Mouse (Mus musculus): ENCODE measurements around the gene Olfr47. TPM values are rescaled to one million over a fixed set of nuclear protein-coding genes. Genes with fewer than 3 reads are reported as not detected.
"Not testable (repeated sequence)": the region's sequence is repeated elsewhere in the genome, so short reads cannot be mapped to it uniquely, and the experiment has no call there.

Olfr47 gene
- not detected in 2 replicates for polyA plus RNA-seq (2016; fragmentation: Nextera tagmentation; extraction: Ambion mirVana)

- H3K9ac ChIP-seq; H3K9me3 ChIP-seq (replicated peaks); H3K36me3 ChIP-seq; H3K27ac ChIP-seq; H3K4me3 ChIP-seq; H3K4me1 ChIP-seq; H3K4me2 ChIP-seq (replicated peaks); H3K27me3 ChIP-seq; ATAC-seq (ENCODE audit: low FRiP score): not testable (repeated sequence)
- 79% methylated on average over 1 of the region's 1 CpGs for WGBS
Observed at GRCm38 (mm10) chr6:43231255-43231654, at the start of gene Olfr47. Gene Olfr47 (plus strand): TSS chr6:43231529.

DNA sequence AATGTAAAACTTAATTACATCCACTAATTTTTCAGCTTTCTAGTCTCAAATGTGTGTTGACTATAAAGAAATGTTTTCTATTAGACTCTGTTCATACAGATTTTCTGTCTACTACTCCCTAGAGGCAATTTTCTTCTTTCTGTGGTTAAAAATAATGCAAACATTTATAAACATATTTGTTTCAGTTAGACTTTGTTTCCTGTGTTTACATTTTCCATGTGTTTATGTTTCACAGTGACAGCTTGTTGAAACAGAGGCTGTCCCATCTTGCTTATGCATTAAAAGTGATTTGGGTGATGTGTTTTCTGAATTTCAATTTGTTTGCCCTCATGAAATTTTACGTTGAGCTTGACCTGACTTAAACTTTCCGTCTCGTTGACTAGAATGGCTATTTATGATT lies 40.3 kb upstream of the Olfr47 start:
- WGBS, result 86% methylated on average over 3 of the region's 3 CpGs
- H3K9me3 ChIP-seq (replicated peaks), result no peaks in the 10 kb centered on the region
- H3K4me3 ChIP-seq, result no peak overlapping the region
- no peaks in the 10 kb centered on the region for H3K27me3 ChIP-seq
- ATAC-seq (ENCODE audit: low FRiP score), result no peak
- no peak overlapping the region for H3K9ac ChIP-seq
- no peak overlapping the region for H3K27ac ChIP-seq
- no peak overlapping the region for H3K4me2 ChIP-seq (replicated peaks)
- no peaks in the 10 kb centered on the region for H3K4me1 ChIP-seq
- H3K36me3 ChIP-seq, result no peaks in the 10 kb centered on the region

DNA sequence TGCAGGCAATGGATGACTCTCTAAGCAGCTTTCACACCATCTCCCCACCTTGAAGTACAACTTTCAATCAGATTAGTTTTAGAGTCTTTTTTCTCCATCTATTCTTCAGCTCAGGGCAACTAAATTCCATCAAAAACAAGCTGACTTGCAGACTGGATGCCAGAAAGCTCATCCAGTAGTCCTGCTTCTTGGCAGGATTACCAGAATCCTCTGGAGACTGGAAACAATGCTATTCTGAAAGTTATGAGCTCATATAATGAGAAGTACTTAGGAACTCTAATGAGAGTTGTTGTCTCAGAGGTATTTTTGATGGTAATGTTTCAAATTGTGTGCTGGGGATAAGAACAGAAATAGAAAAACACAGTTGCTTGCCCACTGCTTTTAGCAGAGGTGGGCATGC lies 34.5 kb upstream of the Olfr47 start, which contains the start of gene Olfr435:
TSS of gene Olfr435 (plus strand) at position 366 of the 400 bp plus-strand sequence.
- Histone ChIP-seq H3K9me3 (replicated peaks) (no peaks in the 10 kb centered on the region), H3K36me3 (no peaks in the 10 kb centered on the region), H3K4me3 (no peak within 1 kb of the TSS), H3K4me2 (replicated peaks) (no peak within 1 kb of the TSS), H3K27me3 (no peaks in the 10 kb centered on the region), H3K4me1 (no peaks in the 10 kb centered on the region), H3K27ac (no peak within 1 kb of the TSS), H3K9ac (no peak within 1 kb of the TSS)
- no peak for ATAC-seq (ENCODE audit: low FRiP score)

DNA sequence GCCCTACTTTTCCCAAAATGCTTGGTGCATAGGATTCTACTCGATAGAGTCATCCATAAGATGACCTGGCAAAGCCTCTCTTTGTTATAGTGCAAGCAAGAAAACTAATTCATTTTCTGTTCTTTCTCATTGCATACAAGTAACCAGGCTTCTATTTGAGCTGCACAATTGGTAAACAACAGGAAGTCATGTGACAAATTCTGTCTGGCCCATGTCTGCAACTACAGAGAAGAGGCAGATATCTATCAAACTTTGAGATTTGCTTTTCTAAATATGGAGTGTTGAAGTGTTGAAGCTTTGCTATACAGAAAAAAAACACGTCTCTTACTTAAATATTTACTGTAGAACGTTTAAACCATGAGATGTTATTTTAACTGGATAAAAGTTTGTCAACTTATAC lies 33.2 kb upstream of the Olfr47 start:
- no peak for ATAC-seq (ENCODE audit: low FRiP score)
- Histone ChIP-seq H3K4me2 (replicated peaks) (no peak overlapping the region), H3K4me1 (no peaks in the 10 kb centered on the region), H3K27ac (no peak overlapping the region), H3K4me3 (no peak overlapping the region), H3K27me3 (no peaks in the 10 kb centered on the region), H3K36me3 (no peaks in the 10 kb centered on the region), H3K9me3 (replicated peaks) (no peaks in the 10 kb centered on the region), H3K9ac (no peak overlapping the region)
- 86% methylated on average over 3 of the region's 3 CpGs for WGBS

DNA sequence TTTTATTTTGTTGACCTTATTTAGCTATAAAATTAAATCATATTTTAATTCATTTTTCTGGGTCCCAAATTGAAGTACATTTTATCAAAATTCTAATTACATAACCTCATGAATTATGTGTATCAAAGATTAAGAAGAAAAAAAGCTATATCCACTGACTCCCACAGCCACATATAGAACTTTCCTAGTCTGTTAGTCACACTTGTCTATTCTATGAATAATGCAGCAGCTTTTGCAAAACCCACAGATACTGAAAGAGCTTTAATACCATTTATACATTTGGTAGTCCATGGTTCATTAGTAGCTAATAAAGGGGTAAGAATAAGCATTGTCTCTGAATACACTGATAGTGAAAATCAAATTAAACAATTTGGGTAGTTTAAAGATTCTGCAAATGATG lies 28.5 kb upstream of the Olfr47 start:
- no peak overlapping the region for H3K4me2 ChIP-seq (replicated peaks)
- no peak overlapping the region for H3K4me3 ChIP-seq
- no peak overlapping the region for H3K27ac ChIP-seq
- H3K9me3 ChIP-seq (replicated peaks), result no peaks in the 10 kb centered on the region
- no peaks in the 10 kb centered on the region for H3K27me3 ChIP-seq
- H3K9ac ChIP-seq, result no peak overlapping the region
- ATAC-seq (ENCODE audit: low FRiP score), result no peak
- H3K36me3 ChIP-seq, result no peaks in the 10 kb centered on the region
- H3K4me1 ChIP-seq, result no peaks in the 10 kb centered on the region

DNA sequence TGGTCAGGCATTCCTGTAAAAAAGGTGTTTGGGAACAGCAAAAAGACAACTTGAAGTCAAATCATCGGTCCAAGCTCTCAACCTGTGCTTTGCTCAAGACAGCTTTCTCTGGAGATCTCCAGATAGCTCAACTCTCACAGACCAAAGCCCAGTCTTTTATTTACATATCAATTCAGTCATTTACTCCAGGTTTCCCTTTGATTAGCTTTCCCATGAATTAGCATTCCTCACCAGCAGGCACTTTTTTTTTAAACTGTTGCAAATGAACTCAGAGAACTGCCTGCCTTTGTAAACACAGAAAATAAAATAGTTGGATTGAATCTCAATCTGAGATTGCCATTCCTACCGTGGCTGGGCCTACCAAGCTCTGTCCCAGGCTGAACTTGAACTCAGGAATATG lies 26.0 kb upstream of the Olfr47 start:
- Histone ChIP-seq H3K4me1 (no peaks in the 10 kb centered on the region), H3K9me3 (replicated peaks) (no peaks in the 10 kb centered on the region), H3K27ac (no peak overlapping the region), H3K27me3 (no peaks in the 10 kb centered on the region), H3K9ac (no peak overlapping the region), H3K4me3 (no peak overlapping the region), H3K4me2 (replicated peaks) (no peak overlapping the region), H3K36me3 (no peaks in the 10 kb centered on the region)
- ATAC-seq (ENCODE audit: low FRiP score), result no peak
- WGBS, result 21% methylated on average over 2 of the region's 2 CpGs

DNA sequence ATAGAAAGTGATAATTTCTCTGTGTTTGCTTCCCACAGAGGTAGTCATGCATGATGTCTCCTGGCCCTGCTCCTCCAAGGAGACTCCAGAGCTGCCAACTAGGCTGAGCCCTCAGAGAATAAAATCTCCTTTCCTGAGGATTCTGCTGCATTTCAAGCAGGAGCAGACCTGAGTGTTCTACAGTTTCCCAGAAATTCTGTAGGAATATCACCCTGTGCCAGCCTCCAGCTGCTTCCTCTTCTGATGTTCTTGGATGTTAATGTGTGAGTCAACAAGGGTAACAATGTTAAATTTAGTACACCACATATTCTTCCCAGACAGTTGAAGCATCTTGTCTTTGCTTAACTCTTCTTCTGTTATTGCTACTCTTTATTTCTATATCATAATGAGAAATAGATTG lies 18.5 kb upstream of the Olfr47 start, which contains the start of gene Olfr434:
TSS of gene Olfr434 (plus strand) at position 149 of the 400 bp plus-strand sequence.
- not testable (repeated sequence) for ATAC-seq (ENCODE audit: low FRiP score); H3K9ac ChIP-seq; H3K9me3 ChIP-seq (replicated peaks); H3K27ac ChIP-seq; H3K27me3 ChIP-seq; H3K4me1 ChIP-seq; H3K4me2 ChIP-seq (replicated peaks); H3K4me3 ChIP-seq; H3K36me3 ChIP-seq

DNA sequence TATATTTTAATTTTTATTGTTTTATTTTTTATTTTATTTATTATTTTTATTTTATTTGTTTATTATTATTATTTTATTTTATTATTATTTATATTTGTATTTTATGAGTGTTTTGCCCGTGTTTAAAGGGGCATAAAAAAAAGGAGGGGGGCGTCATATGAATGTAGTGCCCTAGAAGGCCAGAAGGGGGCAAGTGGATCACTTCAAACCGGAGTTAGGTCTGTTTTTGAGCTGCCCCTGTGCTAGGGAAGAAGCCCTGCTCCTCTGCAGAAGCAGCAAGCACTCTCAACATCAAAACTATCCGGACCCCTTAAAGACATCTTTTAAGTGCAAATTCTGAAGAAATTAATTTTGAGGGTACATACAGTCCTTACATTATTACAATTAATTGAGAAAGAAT lies 10.7 kb downstream of the Olfr47 start:
- Histone ChIP-seq H3K36me3 (no peaks in the 10 kb centered on the region), H3K27me3 (no peaks in the 10 kb centered on the region), H3K9ac (no peak overlapping the region), H3K4me1 (no peaks in the 10 kb centered on the region), H3K9me3 (replicated peaks) (no peaks in the 10 kb centered on the region), H3K4me2 (replicated peaks) (no peak overlapping the region), H3K4me3 (no peak overlapping the region), H3K27ac (no peak overlapping the region)
- WGBS, result 13% methylated on average over 4 of the region's 4 CpGs
- ATAC-seq (ENCODE audit: low FRiP score), result no peak

GRCm38 (mm10) chr6:43247396-43247795 lies 16.1 kb downstream of the Olfr47 start:
- H3K27me3 ChIP-seq, result no peaks in the 10 kb centered on the region

GRCm38 (mm10) chr6:43252994-43253393 lies 21.7 kb downstream of the Olfr47 start:
- no peak overlapping the region for H3K27ac ChIP-seq
- no peak overlapping the region for H3K9ac ChIP-seq
- H3K4me1 ChIP-seq, result no peaks in the 10 kb centered on the region
- H3K27me3 ChIP-seq, result no peaks in the 10 kb centered on the region
- H3K9me3 ChIP-seq (replicated peaks), result no peaks in the 10 kb centered on the region
- H3K36me3 ChIP-seq, result no peaks in the 10 kb centered on the region
- no peak for ATAC-seq (ENCODE audit: low FRiP score)
- no peak overlapping the region for H3K4me2 ChIP-seq (replicated peaks)
- no peak overlapping the region for H3K4me3 ChIP-seq
- WGBS, result 87% methylated on average over 1 of the region's 1 CpGs

More at GRCm38 (mm10) chr6:43247396-43247795, 16.1 kb downstream of the Olfr47 start:
- no peak overlapping the region for H3K4me3 ChIP-seq
- WGBS, result 70% methylated on average over 3 of the region's 3 CpGs
- H3K27ac ChIP-seq, result no peak overlapping the region
- H3K4me1 ChIP-seq, result no peaks in the 10 kb centered on the region
- H3K4me2 ChIP-seq (replicated peaks), result no peak overlapping the region
- H3K9ac ChIP-seq, result no peak overlapping the region
- H3K36me3 ChIP-seq, result no peaks in the 10 kb centered on the region
- H3K9me3 ChIP-seq (replicated peaks), result no peaks in the 10 kb centered on the region
- no peak for ATAC-seq (ENCODE audit: low FRiP score)

DNA sequence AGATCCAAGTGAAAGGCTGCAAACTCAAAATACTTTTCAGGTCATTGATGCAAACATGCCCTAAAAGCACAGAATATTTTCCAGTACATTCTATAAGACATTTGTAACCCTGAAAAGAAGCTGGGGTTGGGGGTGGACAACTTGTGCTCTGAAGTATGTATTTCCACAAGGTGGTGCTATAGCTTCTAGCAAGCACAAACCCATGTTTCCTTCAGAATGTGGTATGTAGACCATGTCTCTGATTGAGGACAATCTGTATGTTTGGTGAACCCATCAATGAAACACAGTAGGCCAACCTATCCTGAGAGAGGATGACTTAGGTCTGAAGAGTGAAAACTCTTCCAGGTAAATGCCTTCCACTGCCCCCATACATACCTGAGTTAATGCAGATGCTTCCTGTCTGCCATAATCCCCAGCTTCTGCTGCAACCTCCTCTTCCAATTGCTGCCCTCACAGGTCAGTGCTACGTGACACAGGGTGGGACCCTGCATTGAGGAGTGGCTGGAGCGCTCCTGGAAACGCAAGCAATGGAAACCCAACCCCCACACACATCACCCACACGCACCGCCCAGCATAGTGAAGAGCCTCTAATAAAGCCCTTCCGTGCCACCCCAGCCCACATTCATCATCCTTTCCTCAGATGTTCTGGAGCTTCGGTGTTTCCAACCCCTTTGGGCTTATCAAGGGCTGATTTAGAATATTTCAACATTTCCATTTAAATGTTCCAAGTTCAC lies 23.0 kb downstream of the Olfr47 start:
- Histone ChIP-seq H3K27ac (no peak overlapping the region), H3K4me1 (no peaks in the 10 kb centered on the region), H3K9me3 (replicated peaks) (no peaks in the 10 kb centered on the region), H3K4me3 (no peak overlapping the region), H3K9ac (no peak overlapping the region), H3K4me2 (replicated peaks) (no peak overlapping the region), H3K36me3 (no peaks in the 10 kb centered on the region), H3K27me3 (no peaks in the 10 kb centered on the region)
- no peak for ATAC-seq (ENCODE audit: low FRiP score)
- 56% methylated on average over 7 of the region's 7 CpGs for WGBS

DNA sequence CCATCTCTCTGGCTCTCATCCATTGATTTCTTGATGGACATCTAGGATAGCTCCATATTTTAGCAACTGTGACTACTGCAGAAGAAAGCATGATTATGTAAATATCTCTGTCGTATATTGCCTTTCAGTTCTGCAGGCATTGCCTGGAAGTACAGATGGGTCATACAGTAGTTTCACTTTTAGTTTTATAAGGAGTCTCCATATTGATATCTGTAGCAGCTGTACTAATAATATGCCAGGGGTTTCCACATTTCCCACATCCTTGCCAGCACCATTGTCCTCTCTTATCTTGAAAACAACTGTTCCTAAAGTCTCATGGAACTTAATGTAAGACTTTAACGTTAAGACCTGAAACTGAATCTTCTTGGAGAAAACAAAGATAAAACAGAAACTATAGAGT lies 29.4 kb downstream of the Olfr47 start:
- Histone ChIP-seq H3K27ac (no peak overlapping the region), H3K27me3 (peaks cover 14% of the 10 kb centered on the region), H3K9ac (no peak overlapping the region), H3K4me1 (peaks cover 6% of the 10 kb centered on the region), H3K4me2 (replicated peaks) (no peak overlapping the region), H3K9me3 (replicated peaks) (no peaks in the 10 kb centered on the region), H3K4me3 (no peak overlapping the region), H3K36me3 (no peaks in the 10 kb centered on the region)
- WGBS, result 68% methylated on average over 2 of the region's 2 CpGs
- ATAC-seq (ENCODE audit: low FRiP score), result no peak

DNA sequence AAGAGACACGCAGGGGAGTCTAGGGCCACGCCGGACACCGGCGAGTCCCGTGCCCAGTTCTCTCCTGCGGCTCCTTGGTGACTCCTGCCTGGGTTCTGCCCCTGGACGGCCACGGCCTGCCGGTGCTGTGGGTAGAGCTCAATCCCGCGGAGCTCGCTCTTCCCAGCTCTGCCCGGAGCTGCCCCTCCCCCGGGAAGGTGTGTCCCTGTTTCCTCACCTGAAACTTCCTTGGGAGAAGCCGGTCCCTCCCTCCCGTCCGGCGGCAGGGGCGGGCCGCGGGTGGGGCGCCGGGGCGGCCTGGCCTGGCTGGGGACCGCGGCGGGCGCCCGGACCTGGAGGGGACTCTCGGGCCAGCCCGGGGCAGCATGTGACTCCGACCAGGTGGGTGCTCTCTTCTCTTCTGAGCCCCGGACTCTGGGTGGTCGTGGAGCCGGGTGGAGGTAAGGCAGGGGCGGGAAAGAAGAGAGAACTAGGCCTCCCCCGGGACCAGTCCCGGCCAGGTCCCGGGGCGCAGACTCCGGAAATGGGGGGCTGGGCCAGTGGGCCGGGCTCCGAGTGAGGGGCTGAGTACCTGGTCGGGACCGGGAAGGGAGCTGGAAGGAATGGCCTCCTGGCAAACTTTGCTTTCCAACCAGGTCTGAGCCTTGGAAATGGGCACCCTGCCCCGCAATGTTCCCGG lies 34.2 kb downstream of the Olfr47 start, which contains the start of gene Arhgef5:
TSS of gene Arhgef5 (plus strand) at position 220 of the 679 bp plus-strand sequence.
- H3K4me1 ChIP-seq, result peaks cover 8% of the 10 kb centered on the region
- peak; percentile 83 for ATAC-seq (ENCODE audit: low FRiP score)
- no peaks in the 10 kb centered on the region for H3K9me3 ChIP-seq (replicated peaks)
- WGBS, result 2% methylated on average over 46 of the region's 48 CpGs
- no peaks in the 10 kb centered on the region for H3K36me3 ChIP-seq
- H3K27me3 ChIP-seq, result peaks cover 30% of the 10 kb centered on the region
- H3K4me2 ChIP-seq (replicated peaks), result peak within 1 kb of the TSS; percentile 97
- peak within 1 kb of the TSS; percentile 56 for H3K4me3 ChIP-seq
- H3K27ac ChIP-seq, result no peak within 1 kb of the TSS
- H3K9ac ChIP-seq, result peak within 1 kb of the TSS; percentile 62

All from hindbrain, embryonic 12.5 days (tissue).